Mouse (Mus musculus) left cerebral cortex, postnatal 4 days (tissue): ENCODE data around the gene Mtap. TPM values are rescaled to one million over a fixed set of nuclear protein-coding genes. Genes with fewer than 3 reads are reported as not detected.

ENCODE experiments used
- DNase-seq: peaks from one replicate; pipeline ENCODE4 v3.0.0-alpha.2; 2022
- intact Hi-C: fragments of 180-260 bp; cut with DNase I; formaldehyde crosslinking; loops from one replicate; pipeline ENCODE4 v1.15.1; 2025
- total RNA-seq, 2 experiments: library from RNA; stranded (reverse); gene quantifications; 2 replicates each; pipeline ENCODE4 v1.2.3; 2021

The Mtap gene
- total RNA-seq, 2 experiments from 2014 or later = 15.5 to 17.9 TPM

- intact Hi-C loops = no loop called here
- DNase-seq = no peak
Measured at GRCm38 (mm10) chr4:89200806-89201205, 63.9 kb downstream of the Mtap start.

GRCm38 (mm10) chr4:89209310-89209709 is 72.4 kb downstream of the Mtap start:
- intact Hi-C loops = no loop called here
- no peak for DNase-seq

- intact Hi-C loops = no loop called here
- DNase-seq = no peak
Measured at GRCm38 (mm10) chr4:89210314-89210713, 73.4 kb downstream of the Mtap start.

- DNase-seq = no peak
- intact Hi-C loops = no loop called here
Measured at GRCm38 (mm10) chr4:89212178-89212577, 75.3 kb downstream of the Mtap start.

Other genes starting within 250 kb of the Mtap start
- under 1 TPM; 0.44 to 0.54 TPM for gene Cdkn2a, start 157.5 kb downstream of the Mtap start, total RNA-seq
- gene Cdkn2b, start 173.9 kb downstream of the Mtap start, total RNA-seq = 1 to 10 TPM; 1.3 TPM